Mouse (Mus musculus): Measurements from ENCODE around the gene Cdh1.

DNA sequence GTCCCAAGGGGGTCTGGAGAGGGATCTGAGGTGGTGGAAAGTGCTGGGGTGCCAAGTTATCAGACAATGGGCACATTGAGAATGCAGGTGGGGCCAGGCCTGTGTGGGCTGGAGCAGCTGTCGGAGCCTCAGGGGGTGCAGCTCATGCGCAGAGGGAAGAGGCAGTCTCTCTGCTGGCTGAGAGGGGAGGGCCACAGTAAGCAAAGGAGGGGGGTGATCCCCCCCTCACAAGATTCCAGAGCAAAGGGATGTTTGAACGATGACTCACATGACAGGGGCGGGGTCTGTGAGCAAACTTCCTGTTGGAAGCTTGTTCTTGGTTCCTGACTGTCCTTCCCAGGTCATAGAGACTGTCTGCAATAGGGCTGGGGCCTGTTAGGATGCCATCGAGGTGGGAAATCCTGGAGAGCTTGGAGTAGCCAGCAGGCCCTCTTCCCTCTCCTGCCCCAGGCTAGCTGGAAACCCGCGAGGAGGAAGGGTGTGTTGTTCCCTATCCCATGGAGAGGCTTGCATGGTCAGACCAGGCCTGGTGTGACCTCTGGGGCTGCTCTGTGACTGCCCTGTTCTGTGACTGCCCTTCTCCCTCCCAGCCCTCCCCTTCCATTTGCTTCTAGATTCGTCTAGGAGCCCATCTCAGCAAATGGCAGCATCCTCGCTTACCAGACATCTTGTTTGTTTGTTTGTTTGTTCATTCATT is 16.5 kb downstream of the Cdh1 start:
- TF ChIP-seq CTCF (IDR thresholded peaks at IDR 0.05; ENCODE audit: extremely low read depth, insufficient read depth, low read length), result no peak
- TF ChIP-seq POLR2A (IDR thresholded peaks at IDR 0.05; ENCODE audit: extremely low read depth, insufficient read depth, low read length), result no peak

Data from cortical plate, adult 2 months (tissue).